Mouse (Mus musculus): Measurements from ENCODE around the gene Arhgap10.
A peak's percentile ranks its signal among the peaks of the same experiment; 100 is the strongest.

Arhgap10 gene

GRCm38 (mm10) chr8:77516845-77517244, 908 bp downstream of the Arhgap10 start:
- peak; percentile 38 for DNase-seq (ENCODE audit: low read depth, low spot score)

GRCm38 (mm10) chr8:77515786-77516185, 2.0 kb downstream of the Arhgap10 start:
- no peak for DNase-seq (ENCODE audit: low read depth, low spot score)

GRCm38 (mm10) chr8:77515201-77515600, 2.6 kb downstream of the Arhgap10 start:
- no peak for DNase-seq (ENCODE audit: low read depth, low spot score)

- peak; percentile 79 for DNase-seq (ENCODE audit: low read depth, low spot score)
Observed at GRCm38 (mm10) chr8:77511750-77512493, 5.8 kb downstream of the Arhgap10 start.

GRCm38 (mm10) chr8:77510426-77510825, 7.3 kb downstream of the Arhgap10 start:
- DNase-seq (ENCODE audit: low read depth, low spot score) = no peak

- DNase-seq (ENCODE audit: low read depth, low spot score) = no peak
Observed at GRCm38 (mm10) chr8:77509044-77509443, 8.7 kb downstream of the Arhgap10 start.

- no peak for DNase-seq (ENCODE audit: low read depth, low spot score)
Observed at GRCm38 (mm10) chr8:77507510-77508035, 10.2 kb downstream of the Arhgap10 start.

GRCm38 (mm10) chr8:77506539-77506938, 11.2 kb downstream of the Arhgap10 start:
- no peak for DNase-seq (ENCODE audit: low read depth, low spot score)

GRCm38 (mm10) chr8:77502547-77502946, 15.2 kb downstream of the Arhgap10 start:
- no peak for DNase-seq (ENCODE audit: low read depth, low spot score)

GRCm38 (mm10) chr8:77501131-77501530, 16.6 kb downstream of the Arhgap10 start:
- DNase-seq (ENCODE audit: low read depth, low spot score) = no peak

- no peak for DNase-seq (ENCODE audit: low read depth, low spot score)
Observed at GRCm38 (mm10) chr8:77500264-77500663, 17.5 kb downstream of the Arhgap10 start.

GRCm38 (mm10) chr8:77497442-77497841, 20.3 kb downstream of the Arhgap10 start:
- DNase-seq (ENCODE audit: low read depth, low spot score) = no peak

GRCm38 (mm10) chr8:77496253-77496652, 21.5 kb downstream of the Arhgap10 start:
- no peak for DNase-seq (ENCODE audit: low read depth, low spot score)

- no peak for DNase-seq (ENCODE audit: low read depth, low spot score)
Observed at GRCm38 (mm10) chr8:77494376-77495328, 23.1 kb downstream of the Arhgap10 start.

- DNase-seq (ENCODE audit: low read depth, low spot score) = no peak
Observed at GRCm38 (mm10) chr8:77492356-77493058, 25.2 kb downstream of the Arhgap10 start.

GRCm38 (mm10) chr8:77491231-77491923, 26.4 kb downstream of the Arhgap10 start:
- no peak for DNase-seq (ENCODE audit: low read depth, low spot score)

- DNase-seq (ENCODE audit: low read depth, low spot score) = no peak
Observed at GRCm38 (mm10) chr8:77490095-77490781, 27.5 kb downstream of the Arhgap10 start.

- no peak for DNase-seq (ENCODE audit: low read depth, low spot score)
Observed at GRCm38 (mm10) chr8:77489235-77489634, 28.5 kb downstream of the Arhgap10 start.

- DNase-seq (ENCODE audit: low read depth, low spot score) = no peak
Observed at GRCm38 (mm10) chr8:77488215-77488606, 29.5 kb downstream of the Arhgap10 start.

- no peak for DNase-seq (ENCODE audit: low read depth, low spot score)
Observed at GRCm38 (mm10) chr8:77487590-77488214, 30.1 kb downstream of the Arhgap10 start.
